Mouse (Mus musculus): ENCODE data around the gene Tmem44.
A peak's percentile ranks its signal among the peaks of the same experiment; 100 is the strongest.

Gene Tmem44

DNA sequence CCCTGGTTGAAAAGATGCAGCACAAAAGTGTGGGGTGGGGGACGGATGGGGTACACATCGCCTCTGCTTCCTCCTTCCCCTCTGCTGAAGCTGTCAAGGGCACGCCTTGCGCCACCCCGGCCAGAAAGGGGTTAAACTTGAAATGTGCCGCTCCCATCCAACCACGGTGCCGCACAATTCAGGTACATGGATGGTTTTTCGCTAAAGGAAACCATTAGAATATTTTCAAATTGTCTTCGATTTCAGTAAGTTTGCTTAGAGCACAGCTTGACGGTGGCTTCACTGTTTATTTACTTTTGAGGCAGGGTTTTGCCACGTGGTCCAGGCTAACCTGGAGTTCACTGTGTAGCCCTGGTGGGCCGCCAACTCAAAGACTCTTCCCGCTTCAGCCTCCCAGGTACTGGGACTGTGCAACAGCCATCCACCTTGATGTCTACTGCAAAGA is at the start of gene Tmem44:
TSS of gene Tmem44 (minus strand) at position 95 of the 445 bp plus-strand sequence.
- no peak for DNase-seq (ENCODE audit: low read depth, low spot score)

GRCm38 (mm10) chr16:30599491-30600268 is 49.0 kb upstream of the Tmem44 start, which contains the start of gene Fam43a:
TSS of gene Fam43a (plus strand) at chr16:30599723.
- peak; percentile 72 for DNase-seq (ENCODE audit: low read depth, low spot score)

DNA sequence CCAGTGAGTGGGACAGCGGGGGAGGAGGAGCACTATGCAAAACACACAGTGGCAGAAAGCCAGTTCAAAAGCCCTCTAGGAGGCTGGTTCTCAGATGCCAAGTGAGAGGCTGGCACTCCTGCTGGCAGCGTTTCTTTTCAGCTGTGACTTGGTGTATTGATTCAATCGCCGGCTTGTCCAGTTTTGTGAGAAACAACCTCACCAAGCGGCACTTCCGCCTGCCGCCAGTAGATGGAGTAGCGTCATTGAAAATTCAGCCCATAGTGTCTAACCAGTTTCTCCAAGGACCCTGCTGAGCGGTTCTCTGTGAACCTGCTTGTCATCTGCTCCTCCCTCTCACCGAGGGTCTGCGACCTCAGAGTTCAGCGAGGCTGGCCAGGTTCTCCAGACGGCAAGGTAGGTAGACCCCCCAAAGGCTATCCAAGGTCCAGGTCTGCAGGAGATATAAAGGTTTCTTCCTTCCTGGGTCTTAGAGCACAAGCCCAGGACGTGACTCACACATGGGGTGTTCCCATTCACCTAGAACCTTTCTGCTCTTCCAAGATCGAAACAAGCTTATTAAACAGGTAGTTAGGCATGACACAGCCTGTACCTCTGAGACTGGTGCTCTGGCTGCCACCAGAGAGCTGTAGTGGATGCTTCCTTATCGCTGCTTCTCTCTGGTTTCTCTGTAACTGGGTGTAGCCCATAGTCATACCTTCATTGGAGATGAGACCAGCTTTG is 46.5 kb upstream of the Tmem44 start:
- DNase-seq (ENCODE audit: low read depth, low spot score): peak; percentile 71

DNA sequence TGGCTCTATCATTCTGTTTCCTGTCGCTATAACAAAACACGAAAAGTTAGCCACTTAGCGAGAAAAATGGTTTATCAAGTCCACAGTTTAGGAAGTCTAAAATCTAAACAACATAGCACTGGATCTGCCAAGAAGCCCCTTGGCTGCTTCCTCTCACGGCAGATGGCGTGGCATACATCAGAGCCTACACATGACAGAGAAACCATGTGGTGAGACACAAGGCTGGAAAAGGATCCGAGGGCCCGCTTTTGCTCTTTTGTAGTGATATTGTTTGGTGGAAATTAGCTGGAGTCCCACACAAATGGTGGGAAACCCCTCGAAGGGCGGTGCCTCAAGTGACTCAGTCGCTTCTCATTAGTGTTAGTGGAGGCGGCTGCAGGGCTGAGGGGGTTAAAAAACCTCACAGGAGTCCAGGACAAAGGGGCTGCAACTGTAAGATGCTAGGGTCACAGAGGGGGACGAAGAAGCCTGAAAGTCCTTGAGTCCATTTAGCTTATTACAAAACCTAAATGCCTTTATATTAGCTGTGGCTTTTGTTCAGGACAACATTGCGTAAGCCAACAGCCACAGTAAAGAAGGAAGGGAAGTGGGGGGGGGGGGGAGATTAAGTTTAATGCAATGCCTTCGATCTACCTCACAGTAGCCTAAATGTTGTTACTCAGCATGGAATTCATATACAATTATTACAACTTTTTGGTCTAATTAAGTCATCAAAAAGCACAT is 45.4 kb upstream of the Tmem44 start:
- peak; percentile 29 for DNase-seq (ENCODE audit: low read depth, low spot score)

DNA sequence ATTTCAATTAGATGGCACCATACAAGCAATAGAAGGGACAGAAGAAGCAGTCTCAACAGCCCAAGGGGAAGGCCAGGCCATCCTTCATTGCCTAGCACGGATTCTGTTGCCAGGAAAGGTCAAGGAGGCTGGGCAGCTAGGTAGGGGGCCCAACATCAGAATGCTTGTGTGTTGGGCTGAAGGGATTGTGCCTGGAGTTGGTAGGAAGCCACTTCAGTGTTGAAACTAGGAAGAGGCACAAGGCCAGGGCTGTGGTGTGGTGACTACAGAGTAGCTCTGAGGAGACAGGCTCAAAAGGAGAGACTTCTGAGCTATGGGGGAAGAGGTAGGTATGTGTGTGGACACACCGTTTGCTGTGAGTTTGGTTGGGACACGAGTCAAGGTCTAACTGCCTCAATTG is 44.7 kb upstream of the Tmem44 start:
- no peak for DNase-seq (ENCODE audit: low read depth, low spot score)

DNA sequence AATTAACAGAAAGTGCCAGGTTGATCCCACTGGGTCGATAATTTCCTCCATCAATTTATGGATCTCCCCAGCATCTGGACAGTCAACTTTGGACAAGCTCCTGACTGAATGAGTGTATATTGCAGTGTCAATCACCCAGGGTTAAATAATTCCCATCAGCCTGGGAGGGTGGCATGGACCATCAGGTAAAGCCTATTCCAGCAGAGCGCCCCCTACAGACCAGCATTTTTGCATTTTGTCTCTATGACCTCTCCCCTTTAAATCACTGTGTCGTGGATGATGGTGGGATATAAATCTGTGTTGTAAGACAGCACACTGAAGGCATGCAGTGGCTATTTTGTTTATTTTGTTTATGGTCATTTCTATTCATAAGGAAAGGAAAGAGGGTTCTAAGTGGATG is 41.3 kb upstream of the Tmem44 start:
- DNase-seq (ENCODE audit: low read depth, low spot score): no peak

- DNase-seq (ENCODE audit: low read depth, low spot score): no peak
Measured at GRCm38 (mm10) chr16:30590264-30591209, 39.9 kb upstream of the Tmem44 start.

- peak; percentile 98 for DNase-seq (ENCODE audit: low read depth, low spot score)
Measured at GRCm38 (mm10) chr16:30587494-30588327, 37.1 kb upstream of the Tmem44 start, which contains the start of gene Lsg1. TSS of gene Lsg1 (minus strand) at chr16:30587592.

GRCm38 (mm10) chr16:30586935-30587493 is 36.4 kb upstream of the Tmem44 start:
- DNase-seq (ENCODE audit: low read depth, low spot score): no peak

DNA sequence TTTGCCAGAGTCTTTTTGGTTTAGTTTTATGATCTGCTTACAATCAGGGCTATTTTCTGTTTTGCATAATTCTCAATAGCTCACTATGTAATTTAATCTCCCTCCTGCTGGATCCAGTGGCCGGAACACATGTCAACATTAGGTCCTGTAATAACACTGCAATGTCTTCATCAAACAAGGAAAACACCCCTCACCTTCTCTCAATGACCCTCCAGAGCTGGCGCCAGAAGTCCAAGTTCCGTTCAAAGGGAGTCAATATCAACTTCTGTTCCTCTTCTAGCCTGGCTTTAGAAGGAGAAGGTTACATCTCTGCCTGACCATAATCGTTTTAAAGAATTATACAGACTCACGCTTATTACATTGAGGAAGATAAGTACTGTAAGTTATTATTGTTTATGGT is 30.1 kb upstream of the Tmem44 start:
- DNase-seq (ENCODE audit: low read depth, low spot score): no peak

DNA sequence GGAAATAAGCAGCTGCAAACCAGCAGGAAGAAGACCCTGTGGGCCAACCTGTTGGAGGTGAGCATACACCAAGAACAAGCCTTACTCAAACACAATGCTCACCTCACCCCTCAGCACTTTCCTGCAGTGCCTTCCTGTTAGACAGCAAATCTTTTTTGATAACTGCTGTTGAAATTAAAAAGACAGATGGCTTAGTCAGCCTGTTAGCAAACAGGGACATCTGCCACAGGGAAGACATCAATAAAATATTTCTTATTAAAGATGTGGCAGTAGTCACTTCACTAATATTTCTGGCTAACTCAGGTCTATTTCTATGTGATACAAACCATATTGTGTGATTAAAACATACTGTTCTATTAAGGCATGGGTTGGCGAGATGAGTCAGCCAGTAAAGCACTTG is 25.8 kb upstream of the Tmem44 start:
- DNase-seq (ENCODE audit: low read depth, low spot score): no peak

DNA sequence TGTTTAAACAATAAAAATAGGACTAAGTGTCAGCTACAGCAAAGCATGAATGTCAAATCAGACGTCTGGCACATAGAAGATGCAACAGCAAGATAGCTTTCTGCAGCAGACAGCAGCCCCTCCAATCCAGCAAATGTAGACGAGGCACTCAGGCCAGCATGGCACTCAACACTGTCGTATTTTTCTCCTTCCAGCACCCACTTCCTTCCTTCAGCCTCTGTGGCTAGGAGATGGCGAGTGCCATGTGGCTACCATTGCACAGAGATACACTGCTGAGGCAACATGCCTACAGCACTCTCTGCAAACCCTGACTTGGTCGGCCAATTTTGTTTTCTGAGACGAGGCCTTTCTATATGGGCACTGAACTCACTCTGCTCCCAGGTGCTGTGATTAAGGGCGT is 25.2 kb upstream of the Tmem44 start:
- no peak for DNase-seq (ENCODE audit: low read depth, low spot score)

GRCm38 (mm10) chr16:30572239-30572638 is 21.6 kb upstream of the Tmem44 start:
- no peak for DNase-seq (ENCODE audit: low read depth, low spot score)

DNA sequence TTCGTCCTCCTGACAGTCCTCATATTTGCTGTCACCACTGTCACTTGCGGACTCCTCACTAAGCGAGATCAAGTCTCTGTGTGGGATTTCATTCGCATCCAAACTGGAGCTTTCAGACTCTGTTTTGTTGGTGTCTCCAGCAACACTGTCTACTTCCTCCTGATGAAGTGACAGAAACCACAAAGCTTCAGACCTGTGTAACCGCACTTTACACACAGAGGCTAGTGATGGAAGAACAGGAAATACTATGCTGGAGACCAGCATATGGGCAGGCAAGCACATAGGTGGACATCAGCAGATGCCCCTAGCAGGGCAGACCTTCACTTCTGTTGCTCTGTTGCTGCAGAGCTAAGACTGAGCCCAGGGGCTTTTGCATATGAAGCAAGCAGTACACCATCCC is 20.7 kb upstream of the Tmem44 start:
- DNase-seq (ENCODE audit: low read depth, low spot score): no peak

DNA sequence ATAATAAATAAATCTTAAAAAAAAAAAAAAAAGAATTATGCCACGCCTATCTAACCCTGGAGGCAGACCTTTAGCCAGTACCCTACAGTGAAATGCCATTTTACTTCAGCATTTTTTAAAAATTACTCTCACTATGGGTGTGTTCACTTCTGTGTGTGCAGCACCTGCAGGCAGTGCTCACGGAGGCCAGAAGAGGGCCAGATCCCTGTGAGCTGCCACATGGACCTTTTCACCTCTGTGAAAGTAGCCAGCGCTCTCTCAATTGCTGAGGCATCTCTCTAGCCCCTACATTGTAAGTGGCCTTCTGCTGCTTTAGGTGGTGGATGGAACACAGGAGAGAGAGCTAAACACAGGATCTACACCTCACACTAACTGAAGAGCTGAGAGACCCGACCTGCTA is 19.5 kb upstream of the Tmem44 start:
- no peak for DNase-seq (ENCODE audit: low read depth, low spot score)

DNA sequence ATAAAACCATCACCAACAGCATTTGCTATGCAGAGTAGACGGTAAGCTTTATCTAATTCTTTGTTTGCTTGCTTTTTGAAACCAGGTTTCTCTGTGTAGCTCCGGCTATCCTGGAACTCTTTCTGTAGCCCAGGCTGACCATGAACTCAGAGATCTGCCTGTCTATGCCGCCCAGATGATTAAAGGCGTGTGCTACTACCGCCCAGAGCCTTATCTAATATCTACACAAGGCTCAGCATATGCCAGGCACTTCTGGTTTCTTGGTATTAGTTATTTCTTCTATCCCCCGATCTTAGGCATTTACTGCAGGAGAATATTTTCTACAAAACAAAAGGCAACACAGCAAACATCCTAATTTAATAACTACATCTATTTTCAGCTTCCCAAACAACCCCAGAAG is 15.0 kb upstream of the Tmem44 start:
- no peak for DNase-seq (ENCODE audit: low read depth, low spot score)

DNA sequence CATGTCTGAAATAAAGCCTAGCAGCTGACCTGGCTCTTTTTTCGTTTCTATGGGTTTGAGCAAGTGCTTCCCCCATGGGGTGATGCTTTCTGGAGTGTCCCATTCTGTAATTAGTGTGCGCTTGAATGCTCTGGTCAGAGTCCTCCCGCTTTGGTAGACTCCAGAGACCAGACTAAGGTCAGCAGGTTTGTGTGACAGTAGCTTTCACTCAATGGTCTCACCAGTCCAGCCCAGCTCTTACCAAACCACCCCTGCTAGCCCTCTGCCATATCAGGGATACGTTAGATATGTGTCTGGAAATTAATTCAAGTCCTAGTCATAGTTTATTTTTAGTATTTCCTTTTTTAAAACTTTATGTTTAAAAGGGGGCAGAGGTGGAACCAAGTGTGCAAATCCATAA is 10.0 kb upstream of the Tmem44 start:
- DNase-seq (ENCODE audit: low read depth, low spot score): no peak

DNA sequence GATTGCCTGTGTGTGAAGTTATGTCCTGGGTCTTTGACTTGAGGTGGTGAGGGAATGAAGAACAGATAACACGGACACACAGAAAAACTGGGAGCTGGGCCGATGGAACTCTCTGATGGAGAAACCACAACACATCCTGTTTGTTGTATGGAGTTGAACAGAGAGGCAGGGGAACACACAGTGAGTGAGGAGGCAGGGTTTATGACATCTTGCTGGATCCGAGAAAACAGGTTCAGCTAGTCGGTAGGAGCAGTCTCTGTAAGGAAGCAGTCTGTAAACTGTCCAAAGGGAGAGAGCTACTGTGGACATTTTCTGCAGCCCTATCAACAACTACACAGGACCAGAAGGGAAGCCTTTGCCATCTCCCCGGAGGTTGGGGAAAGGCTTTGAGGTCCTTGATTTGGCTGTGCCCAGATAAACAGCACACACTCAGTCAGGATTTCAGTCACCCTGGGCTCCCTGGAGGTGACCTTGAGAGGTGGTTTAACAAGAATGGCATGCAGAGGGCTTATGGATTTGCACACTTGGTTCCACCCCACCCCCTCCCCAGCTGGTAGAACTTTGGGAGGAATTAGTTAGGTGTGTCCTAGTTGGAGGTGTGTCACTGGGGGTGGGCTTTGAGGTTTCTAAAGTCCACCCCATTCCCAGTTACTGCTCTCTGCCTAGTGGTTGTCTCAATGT is 8.8 kb upstream of the Tmem44 start:
- DNase-seq (ENCODE audit: low read depth, low spot score): no peak

DNA sequence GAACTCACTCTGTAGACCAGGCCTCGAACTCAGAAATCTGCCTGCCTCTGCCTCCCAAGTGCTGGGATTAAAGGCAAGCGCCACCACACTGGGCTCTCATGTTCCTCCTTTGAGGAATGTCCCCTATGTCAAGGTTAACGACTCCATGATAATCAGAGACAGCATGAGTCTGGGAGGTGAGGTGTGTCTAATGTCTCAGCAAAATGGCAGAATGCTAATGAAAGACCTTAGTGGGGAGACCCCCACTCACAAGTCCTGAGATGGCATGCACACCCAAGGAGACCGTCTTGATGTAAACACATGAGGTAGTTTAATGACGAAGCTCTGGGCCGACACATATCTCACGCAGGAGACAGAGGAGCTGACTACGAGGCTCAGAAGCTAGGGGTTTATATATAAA is 3.5 kb upstream of the Tmem44 start:
- DNase-seq (ENCODE audit: low read depth, low spot score): no peak
